Mouse (Mus musculus): ENCODE results near the gene Dalrd3. TPM values are rescaled to one million over a fixed set of nuclear protein-coding genes. Genes with fewer than 3 reads are reported as not detected.
A peak's percentile ranks its signal among the peaks of the same experiment; 100 is the strongest.
"Not testable (repeated sequence)": the region's sequence is repeated elsewhere in the genome, so short reads cannot be mapped to it uniquely, and the experiment has no call there.

Dalrd3 gene
- polyA plus RNA-seq, 1 experiment: 183 TPM

- WGBS: 47% methylated on average over 5 of the region's 5 CpGs
- TF ChIP-seq CTCF (IDR thresholded peaks at IDR 0.05; ENCODE audit: insufficient read depth, low read length): no peak
- DNase-seq: no peak
- Histone ChIP-seq H3K4me3 (replicated peaks; ENCODE audit: extremely low read depth, low read depth, low read length) (peak overlapping the region; percentile 81), H3K4me1 (ENCODE audit: control insufficient read depth, insufficient read depth, low read length) (peaks cover 4% of the 10 kb centered on the region)
Measured at GRCm38 (mm10) chr9:108579344-108579690, 9.6 kb downstream of the Dalrd3 start.

GRCm38 (mm10) chr9:108587571-108588180 lies 18.0 kb downstream of the Dalrd3 start:
- 28% methylated on average over 14 of the region's 14 CpGs for WGBS
- Histone ChIP-seq H3K4me3 (replicated peaks; ENCODE audit: extremely low read depth, low read depth, low read length) (no peak overlapping the region), H3K4me1 (ENCODE audit: control insufficient read depth, insufficient read depth, low read length) (no peaks in the 10 kb centered on the region)
- TF ChIP-seq POLR2A (IDR thresholded peaks at IDR 0.05; ENCODE audit: borderline replicate concordance, extremely low read depth, low read depth, low read length): no peak
- TF ChIP-seq CTCF (IDR thresholded peaks at IDR 0.05; ENCODE audit: insufficient read depth, low read length): no peak
- no peak for DNase-seq

- no peak for TF ChIP-seq POLR2A (IDR thresholded peaks at IDR 0.05; ENCODE audit: borderline replicate concordance, extremely low read depth, low read depth, low read length)
- Histone ChIP-seq H3K4me3 (replicated peaks; ENCODE audit: extremely low read depth, low read depth, low read length) (no peak overlapping the region), H3K4me1 (ENCODE audit: control insufficient read depth, insufficient read depth, low read length) (no peaks in the 10 kb centered on the region)
- WGBS: 72% methylated on average over 5 of the region's 5 CpGs
- DNase-seq: no peak
Measured at GRCm38 (mm10) chr9:108589229-108589628, 19.5 kb downstream of the Dalrd3 start.

GRCm38 (mm10) chr9:108591462-108591861 lies 21.8 kb downstream of the Dalrd3 start:
- Histone ChIP-seq H3K4me1 (ENCODE audit: control insufficient read depth, insufficient read depth, low read length) (no peaks in the 10 kb centered on the region), H3K4me3 (replicated peaks; ENCODE audit: extremely low read depth, low read depth, low read length) (no peak overlapping the region)
- 80% methylated on average over 4 of the region's 4 CpGs for WGBS
- TF ChIP-seq POLR2A (IDR thresholded peaks at IDR 0.05; ENCODE audit: borderline replicate concordance, extremely low read depth, low read depth, low read length): no peak
- no peak for TF ChIP-seq CTCF (IDR thresholded peaks at IDR 0.05; ENCODE audit: insufficient read depth, low read length)
- DNase-seq: no peak

GRCm38 (mm10) chr9:108594354-108594753 lies 24.7 kb downstream of the Dalrd3 start:
- WGBS: 72% methylated on average over 3 of the region's 3 CpGs
- TF ChIP-seq POLR2A (IDR thresholded peaks at IDR 0.05; ENCODE audit: borderline replicate concordance, extremely low read depth, low read depth, low read length): no peak
- no peak for TF ChIP-seq CTCF (IDR thresholded peaks at IDR 0.05; ENCODE audit: insufficient read depth, low read length)
- Histone ChIP-seq H3K4me3 (replicated peaks; ENCODE audit: extremely low read depth, low read depth, low read length) (no peak overlapping the region), H3K4me1 (ENCODE audit: control insufficient read depth, insufficient read depth, low read length) (no peaks in the 10 kb centered on the region)
- no peak for DNase-seq

GRCm38 (mm10) chr9:108596998-108597764 lies 27.5 kb downstream of the Dalrd3 start, which contains the start of gene P4htm:
P4htm (minus strand) TSS chr9:108597667.
- peak; percentile 74 for DNase-seq
- TF ChIP-seq CTCF (IDR thresholded peaks at IDR 0.05; ENCODE audit: insufficient read depth, low read length) (no peak), POLR2A (IDR thresholded peaks at IDR 0.05; ENCODE audit: borderline replicate concordance, extremely low read depth, low read depth, low read length) (0 out of 2 replicates have a peak, but pooled peaks have one; percentile 13)
- Histone ChIP-seq H3K4me1 (ENCODE audit: control insufficient read depth, insufficient read depth, low read length) (no peaks in the 10 kb centered on the region), H3K4me3 (replicated peaks; ENCODE audit: extremely low read depth, low read depth, low read length) (peak within 1 kb of the TSS; percentile 53)
- WGBS: 3% methylated on average over 69 of the region's 69 CpGs

- H3K4me3 ChIP-seq (replicated peaks; ENCODE audit: extremely low read depth, low read depth, low read length): no peak overlapping the region
- 75% methylated on average over 4 of the region's 4 CpGs for WGBS
Measured at GRCm38 (mm10) chr9:108599021-108599566, 29.4 kb downstream of the Dalrd3 start.

GRCm38 (mm10) chr9:108600011-108600410 lies 30.3 kb downstream of the Dalrd3 start:
- 34% methylated on average over 2 of the region's 2 CpGs for WGBS
- no peak overlapping the region for H3K4me3 ChIP-seq (replicated peaks; ENCODE audit: extremely low read depth, low read depth, low read length)
- peak; percentile 18 for DNase-seq
- no peak for TF ChIP-seq CTCF (IDR thresholded peaks at IDR 0.05; ENCODE audit: insufficient read depth, low read length)
- no peak for TF ChIP-seq POLR2A (IDR thresholded peaks at IDR 0.05; ENCODE audit: borderline replicate concordance, extremely low read depth, low read depth, low read length)
- no peaks in the 10 kb centered on the region for H3K4me1 ChIP-seq (ENCODE audit: control insufficient read depth, insufficient read depth, low read length)

More at GRCm38 (mm10) chr9:108599021-108599566, 29.4 kb downstream of the Dalrd3 start:
- no peaks in the 10 kb centered on the region for H3K4me1 ChIP-seq (ENCODE audit: control insufficient read depth, insufficient read depth, low read length)
- no peak for TF ChIP-seq POLR2A (IDR thresholded peaks at IDR 0.05; ENCODE audit: borderline replicate concordance, extremely low read depth, low read depth, low read length)
- no peak for TF ChIP-seq CTCF (IDR thresholded peaks at IDR 0.05; ENCODE audit: insufficient read depth, low read length)
- no peak for DNase-seq

- Histone ChIP-seq H3K4me3 (replicated peaks; ENCODE audit: extremely low read depth, low read depth, low read length) (no peak overlapping the region), H3K4me1 (ENCODE audit: control insufficient read depth, insufficient read depth, low read length) (no peaks in the 10 kb centered on the region)
- TF ChIP-seq CTCF (IDR thresholded peaks at IDR 0.05; ENCODE audit: insufficient read depth, low read length) (no peak), POLR2A (IDR thresholded peaks at IDR 0.05; ENCODE audit: borderline replicate concordance, extremely low read depth, low read depth, low read length) (no peak)
- DNase-seq: no peak
- 54% methylated on average over 4 of the region's 4 CpGs for WGBS
Measured at GRCm38 (mm10) chr9:108601986-108602385, 32.3 kb downstream of the Dalrd3 start.

- not testable (repeated sequence) for DNase-seq; H3K4me3 ChIP-seq (replicated peaks; ENCODE audit: extremely low read depth, low read depth, low read length); H3K4me1 ChIP-seq (ENCODE audit: control insufficient read depth, insufficient read depth, low read length)
- WGBS: 82% methylated on average over 5 of the region's 5 CpGs
Measured at GRCm38 (mm10) chr9:108607929-108608328, 38.2 kb downstream of the Dalrd3 start.

Data from lung, adult 2 months (tissue).